Mouse (Mus musculus): ENCODE measurements at regions not wholly inside any gene's neighbourhood (a gene's known extent, or its start where the extent isn't known, plus 50 kb on each side); places are given as distances from the start of the nearest gene placed in this dataset.

DNA sequence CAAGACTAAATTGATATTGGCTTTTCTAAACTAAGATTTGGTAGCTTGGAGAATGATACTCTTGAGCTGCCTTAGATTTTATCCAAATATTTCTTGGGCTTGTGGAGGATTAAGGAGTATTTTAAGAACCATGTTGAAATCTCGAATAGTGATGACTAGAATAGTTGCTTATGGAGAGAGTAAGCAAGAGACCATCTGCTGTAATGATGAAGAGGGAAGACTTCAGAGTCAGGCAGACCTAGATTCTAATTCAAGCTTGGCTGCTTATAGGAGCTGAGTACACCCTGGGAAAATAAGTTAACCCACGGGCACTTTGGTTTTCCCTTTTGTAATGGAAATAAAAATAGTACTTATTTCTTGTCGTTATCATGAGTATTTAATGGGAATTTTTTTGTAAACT lies 257.3 kb upstream of the Api5 start:
- TF ChIP-seq CTCF (IDR thresholded peaks at IDR 0.05; ENCODE audit: low read depth): no peak
- no peak for TF ChIP-seq EP300 (optimal IDR thresholded peaks at IDR 0.05)
